Comparison of ENCODE assay signal across 16 mouse cellular contexts in the genomic region with DNA sequence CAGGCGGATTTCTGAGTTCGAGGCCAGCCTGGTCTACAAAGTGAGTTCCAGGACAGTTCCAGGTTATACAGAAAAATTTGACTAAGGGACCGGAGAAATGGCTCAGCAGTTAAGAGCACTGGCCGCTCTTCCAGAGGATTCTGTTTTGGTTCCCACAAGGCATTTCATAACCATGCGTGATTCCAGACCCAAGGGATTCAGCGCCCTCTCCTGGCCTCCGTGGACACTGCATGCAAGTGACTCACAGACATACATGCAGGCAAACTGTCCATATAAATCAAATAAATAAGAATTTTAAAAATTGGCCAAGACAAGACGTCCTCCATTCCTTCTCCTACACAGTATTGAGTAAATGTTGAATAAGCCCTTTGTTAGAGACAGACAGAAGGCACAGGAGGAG. TPM values are rescaled to one million over a fixed set of nuclear protein-coding genes. Genes with fewer than 3 reads are reported as not detected.
DNase-seq lines count a peak whose midpoint lies in the region; ATAC-seq and TF ChIP-seq lines count a peak whose summit lies in the region.
"Had no signal": no experiment of that assay in that cellular context is flagged by ENCODE, and none has a peak within 500 bp of the region (broad histone marks: within the 10 kb centered on the region; RNA-seq: fewer than 3 reads in every experiment).

No protein-coding gene starts in this region.

- H3K36me3 ChIP-seq in liver, adult 2 months (ENCODE audit: control insufficient read depth, insufficient read depth, low read length) = no peaks in the 10 kb centered on the region
- H3K36me3 ChIP-seq in liver, embryonic 11.5 days (ENCODE audit: control insufficient read depth, insufficient read depth, low read length) = peaks cover 6% of the 10 kb centered on the region; the same call in 1 of the 2 replicates
- H3K36me3 ChIP-seq in liver, embryonic 14.5 days (replicated peaks; ENCODE audit: control insufficient read depth, insufficient read depth, low read depth) = no peaks in the 10 kb centered on the region
- peaks cover 7% of the 10 kb centered on the region; the same call in 1 of the 2 replicates for H3K36me3 ChIP-seq in forebrain, embryonic 14.5 days (ENCODE audit: control insufficient read depth, insufficient read depth, low read length)

- peaks cover 3% of the 10 kb centered on the region for H3K9me3 ChIP-seq in liver, embryonic 11.5 days (ENCODE audit: control insufficient read depth, low read length)
- no peaks in the 10 kb centered on the region for H3K9me3 ChIP-seq in liver, embryonic 14.5 days (ENCODE audit: control insufficient read depth, low read length)
- no peaks in the 10 kb centered on the region; the same call in 1 of the 2 replicates for H3K9me3 ChIP-seq in forebrain, embryonic 14.5 days (replicated peaks; ENCODE audit: control insufficient read depth, low read length)

- no peak overlapping the region for H3K4me3 ChIP-seq in gastrocnemius, adult 2 months
- H3K4me3 ChIP-seq in liver, adult 2 months (ENCODE audit: insufficient read depth, low read depth, low read length) = no peak overlapping the region
- H3K4me3 ChIP-seq in liver, embryonic 11.5 days (ENCODE audit: low read depth, low read length) = no peak overlapping the region
- H3K4me3 ChIP-seq in liver, embryonic 14.5 days (ENCODE audit: insufficient read depth in 1 of 2, low read depth in 2 of 2, low read length in 2 of 2) = no peak overlapping the region
- H3K4me3 ChIP-seq in forebrain, embryonic 14.5 days (ENCODE audit: low read depth, low read length) = no peak overlapping the region
- H3K4me3 ChIP-seq: hindbrain, embryonic 12.5 days; liver, embryonic 13.5 days; midbrain, embryonic 15.5 days had no signal

- no peaks in the 10 kb centered on the region for H3K4me1 ChIP-seq in liver, adult 2 months (ENCODE audit: control insufficient read depth, insufficient read depth, low read length)
- H3K4me1 ChIP-seq in liver, embryonic 11.5 days (replicated peaks; ENCODE audit: control insufficient read depth, insufficient read depth, low read length) = no peaks in the 10 kb centered on the region
- no peaks in the 10 kb centered on the region for H3K4me1 ChIP-seq in liver, embryonic 14.5 days (replicated peaks; ENCODE audit: control insufficient read depth in 2 of 2, insufficient read depth in 2 of 2, low read length in 1 of 2)
- no peaks in the 10 kb centered on the region for H3K4me1 ChIP-seq in forebrain, embryonic 14.5 days (ENCODE audit: control insufficient read depth, insufficient read depth, low read length)
- H3K4me1 ChIP-seq: hindbrain, embryonic 12.5 days; liver, embryonic 13.5 days; midbrain, embryonic 15.5 days had no signal

- no peak overlapping the region for H3K27ac ChIP-seq in gastrocnemius, adult 2 months
- no peak overlapping the region for H3K27ac ChIP-seq in liver, adult 2 months (replicated peaks; ENCODE audit: insufficient read depth, low read depth, low read length)
- H3K27ac ChIP-seq in liver, embryonic 11.5 days (ENCODE audit: low read depth, low read length) = no peak overlapping the region
- no peak overlapping the region for H3K27ac ChIP-seq in liver, embryonic 14.5 days
- no peak overlapping the region for H3K27ac ChIP-seq in forebrain, embryonic 14.5 days (ENCODE audit: low read depth, low read length)
- H3K27ac ChIP-seq: hindbrain, embryonic 12.5 days; liver, embryonic 13.5 days; midbrain, embryonic 15.5 days had no signal

- WGBS in liver, adult 2 months = 92% methylated on average over 8 of the region's 8 CpGs
- 86% methylated on average over 8 of the region's 8 CpGs for WGBS in liver, embryonic 11.5 days
- 75% methylated on average over 8 of the region's 8 CpGs for whole genome bisulfite sequencing in liver, embryonic 14.5 days (ENCODE audit: insufficient replicate concordance)
- 90% methylated on average over 8 of the region's 8 CpGs for WGBS in forebrain, embryonic 14.5 days

- H3K9ac ChIP-seq in liver, adult 2 months (ENCODE audit: low read depth, low read length) = no peak overlapping the region
- H3K9ac ChIP-seq in liver, embryonic 11.5 days (ENCODE audit: low read depth, low read length) = no peak overlapping the region
- no peak overlapping the region for H3K9ac ChIP-seq in liver, embryonic 14.5 days (replicated peaks)
- no peak overlapping the region for H3K9ac ChIP-seq in forebrain, embryonic 14.5 days (ENCODE audit: low read length)
- H3K9ac ChIP-seq: hindbrain, embryonic 12.5 days; liver, embryonic 13.5 days; midbrain, embryonic 15.5 days had no signal

- TF ChIP-seq EP300 in liver, embryonic 14.5 days (IDR thresholded peaks at IDR 0.05; ENCODE audit: low read depth) = no peak

- peak; percentile 10; the same call in 1 of the 2 replicates for TF ChIP-seq CTCF in gastrocnemius, adult 2 months (IDR thresholded peaks at IDR 0.05)
- 0 out of 2 replicates have a peak, but pooled peaks have one; percentile 13 for TF ChIP-seq CTCF in liver, adult 2 months (IDR thresholded peaks at IDR 0.05; ENCODE audit: low read depth, low read length)
- peak; percentile 48; the same call in 1 of the 2 replicates for TF ChIP-seq CTCF in liver, embryonic 14.5 days (IDR thresholded peaks at IDR 0.05; ENCODE audit: low read depth)

- TF ChIP-seq POLR2A in liver, adult 2 months (IDR thresholded peaks at IDR 0.05; ENCODE audit: extremely low read depth, insufficient read depth, low read length) = no peak

- intact Hi-C loops in gastrocnemius, adult 2 months (cut with DNase I) = no loop called here

- no peak overlapping the region for H3K4me2 ChIP-seq in liver, embryonic 11.5 days
- H3K4me2 ChIP-seq in liver, embryonic 14.5 days (ENCODE audit: low read depth) = no peak overlapping the region
- H3K4me2 ChIP-seq in forebrain, embryonic 14.5 days (ENCODE audit: low read length) = no peak overlapping the region
- H3K4me2 ChIP-seq: hindbrain, embryonic 12.5 days; liver, embryonic 13.5 days; midbrain, embryonic 15.5 days had no signal

- DNase-seq in gastrocnemius, adult 2 months = no peak
- DNase-seq in gastrocnemius, postnatal 10 days = no peak
- no peak for DNase-seq in liver, adult 2 months (ENCODE audit: extremely low read depth, low read depth, low spot score)
- no peak for DNase-seq in liver, embryonic 11.5 days (ENCODE audit: low spot score)
- DNase-seq in adrenal gland, postnatal 10 days = peak; percentile 38
- no peak for DNase-seq in liver, embryonic 14.5 days (ENCODE audit: low read depth in 3 of 3, low spot score in 3 of 3)
- DNase-seq in forebrain, embryonic 14.5 days (ENCODE audit: low spot score) = no peak
- DNase-seq: cerebellum, adult 18-20 months; heart, adult 11 months; kidney, adult 8-10 months; liver, embryonic 13.5 days; right cerebral cortex, postnatal 14 days; thymus, adult 2 months had no signal

- H3K79me2 ChIP-seq in liver, adult 2 months (ENCODE audit: control insufficient read depth, insufficient read depth, low read length) = no peaks in the 10 kb centered on the region

- no peaks in the 10 kb centered on the region; the same call in 1 of the 2 replicates for H3K27me3 ChIP-seq in liver, adult 2 months (ENCODE audit: control insufficient read depth, insufficient read depth, low read length)
- no peaks in the 10 kb centered on the region for H3K27me3 ChIP-seq in liver, embryonic 11.5 days (replicated peaks; ENCODE audit: control insufficient read depth, insufficient read depth, low read length)
- no peaks in the 10 kb centered on the region for H3K27me3 ChIP-seq in liver, embryonic 14.5 days (ENCODE audit: control insufficient read depth, insufficient read depth, low read length)
- H3K27me3 ChIP-seq in forebrain, embryonic 14.5 days (replicated peaks; ENCODE audit: control insufficient read depth, insufficient read depth, low read length) = no peaks in the 10 kb centered on the region
- H3K27me3 ChIP-seq: hindbrain, embryonic 12.5 days; liver, embryonic 13.5 days; midbrain, embryonic 15.5 days had no signal

- ATAC-seq in liver, embryonic 11.5 days (replicated peaks; ENCODE audit: low FRiP score) = no peak
- no peak for ATAC-seq in liver, embryonic 14.5 days (ENCODE audit: insufficient read depth)
- no peak for ATAC-seq in forebrain, embryonic 14.5 days
- no peak for ATAC-seq in CD4-positive, CD25-positive, alpha-beta regulatory T cell, adult 4 months
- ATAC-seq: midbrain, embryonic 15.5 days had no signal

RNA-seq across cellular contexts. Expression of a gene that starts 53.7 kb away (rescaled TPM):
- 1 to 10 TPM; 3.0 to 4.4 TPM for total RNA-seq in gastrocnemius, adult 2 months (2021)
- 1 to 10 TPM; 6.6 to 8.4 TPM for total RNA-seq in gastrocnemius, postnatal 10 days (2021)
- 1.1 TPM in 2 replicates for total RNA-seq in liver, adult 2 months (2014; rRNA removed)
- polyA plus RNA-seq in liver, adult 2 months (2012; rRNA removed) = 0.66 and 0.96 TPM in 2 replicates
- 13.2 and 13.4 TPM in 2 replicates for polyA plus RNA-seq in liver, embryonic 11.5 days (2014; fragmentation: Nextera tagmentation; extraction: Ambion mirVana)
- total RNA-seq in adrenal gland, postnatal 10 days (2021) = 10 to 100 TPM; 16.6 to 18.1 TPM
- polyA plus RNA-seq in liver, embryonic 14.5 days (2012; rRNA removed) = 2.3 and 2.9 TPM in 2 replicates
- polyA plus RNA-seq in liver, embryonic 14.5 days (2014; fragmentation: Nextera tagmentation; extraction: Ambion mirVana) = 4.1 and 5.0 TPM in 2 replicates
- 16.1 and 17.1 TPM in 2 replicates for polyA plus RNA-seq in forebrain, embryonic 14.5 days (2014; fragmentation: Nextera tagmentation; extraction: Ambion mirVana)
- polyA plus RNA-seq in CD4-positive, CD25-positive, alpha-beta regulatory T cell, adult 4 months (2017; shearing (Covaris generic)) = 1 to 10 TPM; 2.7 to 3.3 TPM
